Mouse (Mus musculus) liver, embryonic 15.5 days (tissue): ENCODE results near the gene Tmem117. TPM values are rescaled to one million over a fixed set of nuclear protein-coding genes. Genes with fewer than 3 reads are reported as not detected.

Experiments used
- ATAC-seq: fragments of 200-750 bp; cut with Nextera tagmentation; 2 replicates; pipeline ENCODE4 v1.8.0; 2017; ENCODE audit warnings: moderate number of reproducible peaks, mild to moderate bottlenecking, moderate library complexity; ENCODE audit not compliant: insufficient read depth
- H3K27ac ChIP-seq: fragments of 300-500 bp; sonication (generic); replicated peaks from 2 replicates; pipeline ENCODE4 v1.5.1; 2015; ENCODE audit warnings: mild to moderate bottlenecking, inconsistent platforms
- H3K27me3 ChIP-seq: fragments of 300-500 bp; sonication (generic); 2 replicates; pipeline ENCODE4 v1.6.1; 2015; ENCODE audit warnings: mild to moderate bottlenecking, inconsistent platforms
- H3K36me3 ChIP-seq: fragments of 300-500 bp; sonication (generic); replicated peaks from 2 replicates; pipeline ENCODE4 v1.6.1; 2015; ENCODE audit warnings: moderate library complexity, mild to moderate bottlenecking, inconsistent platforms
- H3K4me1 ChIP-seq: fragments of 300-500 bp; sonication (generic); replicated peaks from 2 replicates; pipeline ENCODE4 v1.6.1; 2015; ENCODE audit warnings: inconsistent platforms
- H3K4me2 ChIP-seq: fragments of 300-500 bp; sonication (generic); 2 replicates; pipeline ENCODE4 v1.6.1; 2015; ENCODE audit warnings: moderate library complexity, mild to moderate bottlenecking, inconsistent platforms
- H3K4me3 ChIP-seq: fragments of 300-500 bp; sonication (generic); replicated peaks from 2 replicates; pipeline ENCODE4 v1.5.1; 2015; ENCODE audit warnings: mild to moderate bottlenecking, inconsistent platforms
- H3K9ac ChIP-seq: fragments of 300-500 bp; sonication (generic); 2 replicates; pipeline ENCODE4 v1.6.1; 2015; ENCODE audit warnings: moderate library complexity, mild to moderate bottlenecking, inconsistent platforms
- H3K9me3 ChIP-seq: fragments of 300-500 bp; sonication (generic); replicated peaks from 2 replicates; pipeline ENCODE4 v1.6.1; 2016; ENCODE audit warnings: inconsistent platforms
- WGBS: fragments of 180-500 bp; shearing (Covaris S2); methylation state at CpG from one replicate; pipeline ENCODE4 v1.1.7; 2015; ENCODE audit warnings: mixed read lengths; ENCODE audit not compliant: insufficient replicate concordance; 5-methylcytosine and 5-hydroxymethylcytosine counted together
- polyA plus RNA-seq: library from polyadenylated mRNA; unstranded; fragments of >200 nt; fragmentation: Nextera tagmentation; extraction: Ambion mirVana; gene quantifications from 2 replicates; pipeline ENCODE4 v1.2.1, GENCODE M21; 2015

The Tmem117 gene
- polyA plus RNA-seq, 1 experiment from 2014 or later, result 0.30 TPM

GRCm38 (mm10) chr15:94649071-94649765 lies 20.2 kb downstream of the Tmem117 start:
- Histone ChIP-seq H3K4me2 (no peak overlapping the region), H3K4me1 (no peaks in the 10 kb centered on the region), H3K9ac (no peak overlapping the region), H3K9me3 (no peaks in the 10 kb centered on the region), H3K27me3 (no peaks in the 10 kb centered on the region), H3K27ac (no peak overlapping the region), H3K4me3 (no peak overlapping the region), H3K36me3 (no peaks in the 10 kb centered on the region)
- no peak for ATAC-seq
- 64% methylated on average over 17 of the region's 17 CpGs for WGBS

- H3K9ac ChIP-seq, result no peak overlapping the region
- H3K4me2 ChIP-seq, result no peak overlapping the region
- no peaks in the 10 kb centered on the region for H3K4me1 ChIP-seq
- no peak overlapping the region for H3K27ac ChIP-seq
- H3K27me3 ChIP-seq, result no peaks in the 10 kb centered on the region
- no peak overlapping the region for H3K4me3 ChIP-seq
- WGBS, result 58% methylated on average over 13 of the region's 13 CpGs
- ATAC-seq, result no peak
- H3K36me3 ChIP-seq, result no peaks in the 10 kb centered on the region
- no peaks in the 10 kb centered on the region for H3K9me3 ChIP-seq
Measured at GRCm38 (mm10) chr15:94649766-94650120, 20.7 kb downstream of the Tmem117 start.

GRCm38 (mm10) chr15:94651350-94651749 lies 22.3 kb downstream of the Tmem117 start:
- H3K9me3 ChIP-seq, result no peaks in the 10 kb centered on the region
- no peak overlapping the region for H3K9ac ChIP-seq
- no peak overlapping the region for H3K4me2 ChIP-seq
- H3K4me3 ChIP-seq, result no peak overlapping the region
- H3K27me3 ChIP-seq, result no peaks in the 10 kb centered on the region
- no peak overlapping the region for H3K27ac ChIP-seq
- H3K36me3 ChIP-seq, result no peaks in the 10 kb centered on the region
- H3K4me1 ChIP-seq, result no peaks in the 10 kb centered on the region
- WGBS, result 65% methylated on average over 9 of the region's 9 CpGs
- no peak for ATAC-seq

- Histone ChIP-seq H3K9me3 (no peaks in the 10 kb centered on the region), H3K4me1 (no peaks in the 10 kb centered on the region), H3K27me3 (no peaks in the 10 kb centered on the region), H3K4me3 (no peak overlapping the region), H3K36me3 (no peaks in the 10 kb centered on the region), H3K4me2 (no peak overlapping the region), H3K27ac (no peak overlapping the region), H3K9ac (no peak overlapping the region)
- WGBS, result 61% methylated on average over 13 of the region's 13 CpGs
- ATAC-seq, result no peak
Measured at GRCm38 (mm10) chr15:94651969-94652842, 23.2 kb downstream of the Tmem117 start.

GRCm38 (mm10) chr15:94652843-94653206 lies 23.8 kb downstream of the Tmem117 start:
- Histone ChIP-seq H3K27me3 (no peaks in the 10 kb centered on the region), H3K27ac (no peak overlapping the region), H3K4me3 (no peak overlapping the region), H3K9ac (no peak overlapping the region), H3K9me3 (no peaks in the 10 kb centered on the region), H3K4me2 (no peak overlapping the region), H3K36me3 (no peaks in the 10 kb centered on the region), H3K4me1 (no peaks in the 10 kb centered on the region)
- ATAC-seq, result no peak
- 56% methylated on average over 3 of the region's 3 CpGs for WGBS

- 71% methylated on average over 13 of the region's 13 CpGs for WGBS
- no peak overlapping the region for H3K27ac ChIP-seq
- ATAC-seq, result no peak
Measured at GRCm38 (mm10) chr15:94655811-94656323, 26.8 kb downstream of the Tmem117 start.

GRCm38 (mm10) chr15:94657882-94658281 lies 28.9 kb downstream of the Tmem117 start:
- H3K9ac ChIP-seq, result no peak overlapping the region
- ATAC-seq, result no peak
- WGBS, result 65% methylated on average over 6 of the region's 6 CpGs
- H3K4me3 ChIP-seq, result no peak overlapping the region
- no peaks in the 10 kb centered on the region for H3K27me3 ChIP-seq
- H3K27ac ChIP-seq, result no peak overlapping the region
- no peaks in the 10 kb centered on the region for H3K4me1 ChIP-seq
- no peaks in the 10 kb centered on the region for H3K36me3 ChIP-seq
- H3K4me2 ChIP-seq, result no peak overlapping the region
- H3K9me3 ChIP-seq, result no peaks in the 10 kb centered on the region

More at GRCm38 (mm10) chr15:94655811-94656323, 26.8 kb downstream of the Tmem117 start:
- H3K4me3 ChIP-seq, result no peak overlapping the region
- no peaks in the 10 kb centered on the region for H3K4me1 ChIP-seq
- H3K9ac ChIP-seq, result no peak overlapping the region
- H3K9me3 ChIP-seq, result no peaks in the 10 kb centered on the region
- no peaks in the 10 kb centered on the region for H3K36me3 ChIP-seq
- no peak overlapping the region for H3K4me2 ChIP-seq
- H3K27me3 ChIP-seq, result no peaks in the 10 kb centered on the region

- H3K27me3 ChIP-seq, result no peaks in the 10 kb centered on the region
- 71% methylated on average over 13 of the region's 13 CpGs for WGBS
Measured at GRCm38 (mm10) chr15:94658392-94659111, 29.5 kb downstream of the Tmem117 start.

GRCm38 (mm10) chr15:94659112-94659437 lies 30.0 kb downstream of the Tmem117 start:
- H3K27ac ChIP-seq, result no peak overlapping the region
- WGBS, result 49% methylated on average over 6 of the region's 6 CpGs
- H3K27me3 ChIP-seq, result no peaks in the 10 kb centered on the region
- H3K9me3 ChIP-seq, result no peaks in the 10 kb centered on the region
- H3K4me1 ChIP-seq, result no peaks in the 10 kb centered on the region
- no peaks in the 10 kb centered on the region for H3K36me3 ChIP-seq
- no peak overlapping the region for H3K9ac ChIP-seq
- ATAC-seq, result no peak
- no peak overlapping the region for H3K4me2 ChIP-seq
- H3K4me3 ChIP-seq, result no peak overlapping the region

More at GRCm38 (mm10) chr15:94658392-94659111, 29.5 kb downstream of the Tmem117 start:
- H3K9me3 ChIP-seq, result no peaks in the 10 kb centered on the region
- H3K9ac ChIP-seq, result no peak overlapping the region
- H3K4me2 ChIP-seq, result no peak overlapping the region
- no peaks in the 10 kb centered on the region for H3K4me1 ChIP-seq
- no peak overlapping the region for H3K4me3 ChIP-seq
- H3K27ac ChIP-seq, result no peak overlapping the region
- ATAC-seq, result no peak
- no peaks in the 10 kb centered on the region for H3K36me3 ChIP-seq

GRCm38 (mm10) chr15:94660913-94661312 lies 31.9 kb downstream of the Tmem117 start:
- WGBS, result 53% methylated on average over 7 of the region's 7 CpGs
- Histone ChIP-seq H3K27ac (no peak overlapping the region), H3K4me2 (no peak overlapping the region), H3K9me3 (no peaks in the 10 kb centered on the region), H3K36me3 (no peaks in the 10 kb centered on the region), H3K4me3 (no peak overlapping the region), H3K27me3 (no peaks in the 10 kb centered on the region), H3K4me1 (no peaks in the 10 kb centered on the region), H3K9ac (no peak overlapping the region)
- no peak for ATAC-seq

- WGBS, result 18% methylated on average over 9 of the region's 9 CpGs
- no peak for ATAC-seq
Measured at GRCm38 (mm10) chr15:94661398-94661797, 32.4 kb downstream of the Tmem117 start.

More at GRCm38 (mm10) chr15:94661398-94661797, 32.4 kb downstream of the Tmem117 start:
- Histone ChIP-seq H3K27ac (no peak overlapping the region), H3K9ac (no peak overlapping the region), H3K36me3 (no peaks in the 10 kb centered on the region), H3K9me3 (no peaks in the 10 kb centered on the region), H3K4me3 (no peak overlapping the region), H3K4me1 (no peaks in the 10 kb centered on the region), H3K4me2 (no peak overlapping the region), H3K27me3 (no peaks in the 10 kb centered on the region)
